Mouse (Mus musculus) Patski (cell line): ENCODE results near the gene Trim15. TPM values are rescaled to one million over a fixed set of nuclear protein-coding genes. Genes with fewer than 3 reads are reported as not detected.

Source experiments
- ATAC-seq: fragments of 100-300 bp; one replicate; pipeline ENCODE4 v1.8.0; 2021
- CTCF ChIA-PET: fragments of 350-600 bp; sonication (Branson Sonifier 250); formaldehyde crosslinking; loops from one replicate; lab custom pipeline; 2022; ENCODE audit warnings: inconsistent platforms; lab: Charles Lee
- POLR2A ChIA-PET: fragments of 350-600 bp; sonication (Branson Sonifier 250); formaldehyde crosslinking; loops from one replicate; lab custom pipeline; 2022; ENCODE audit warnings: antibody characterized with exemption, inconsistent platforms; lab: Charles Lee
- DNase-seq: peaks from one replicate; pipeline ENCODE4 v3.0.0-alpha.2; 2011; ENCODE audit warnings: low read depth, low spot score
- H3K27me3 ChIP-seq: fragments of 371-371 bp; one replicate; pipeline ENCODE4 v1.5.1; 2021
- CTCF ChIP-seq: fragments of 100-300 bp; IDR thresholded peaks from one replicate; pipeline ENCODE4 v1.5.1; 2021
- in situ Hi-C: fragments of 300-500 bp; cut with MboI; formaldehyde crosslinking; loops from 3 replicates; pipeline ENCODE4 v1.11.1; 2018; ENCODE audit warnings: low pct_unique_long_range_greater_than_20kb, mixed read lengths
- polyA plus RNA-seq: library from polyadenylated mRNA; unstranded; gene quantifications from one replicate; pipeline ENCODE4 v1.2.3, GENCODE M21; 2021

Trim15 gene
- polyA plus RNA-seq, 1 experiment from 2014 or later, result 0.31 TPM

GRCm38 (mm10) chr17:36869955-36870810, 3.2 kb upstream of the Trim15 start:
- TF ChIP-seq CTCF, result no peak
- in situ Hi-C loops, result no loop called here
- H3K27me3 ChIP-seq, result peaks cover 4% of the 10 kb centered on the region
- CTCF ChIA-PET, result interaction anchor here (1.1 to 1.7 kb wide), 3 partner anchors 11 to 46 kb away, joined by 3 to 4 read pairs (median 3); no protein-coding TSS in a partner anchor
- no peak for ATAC-seq
- POLR2A ChIA-PET, result no interaction called here
- DNase-seq, result no peak

GRCm38 (mm10) chr17:36869284-36869954, 2.4 kb upstream of the Trim15 start, which contains the start of gene Trim10:
Trim10 (plus strand) TSS chr17:36869574.
- POLR2A ChIA-PET, result no interaction called here
- in situ Hi-C loops, result no loop called here
- no peak for TF ChIP-seq CTCF
- ATAC-seq, result no peak
- peaks cover 4% of the 10 kb centered on the region for H3K27me3 ChIP-seq
- CTCF ChIA-PET, result interaction anchor here (1.1 kb wide), 1 partner anchor 12 kb away, joined by 3 read pairs; no protein-coding TSS in a partner anchor
- DNase-seq, result no peak

- H3K27me3 ChIP-seq, result peaks cover 4% of the 10 kb centered on the region
- no peak for TF ChIP-seq CTCF
- ATAC-seq, result no peak
- CTCF ChIA-PET, result interaction anchor here (1.1 kb wide), 1 partner anchor 13 kb away, joined by 3 read pairs; no protein-coding TSS in a partner anchor
- in situ Hi-C loops, result no loop called here
- DNase-seq, result no peak
- POLR2A ChIA-PET, result interaction anchor here (0.6 kb wide), 1 partner anchor 176 kb away, joined by 3 read pairs; no protein-coding TSS in a partner anchor
Measured at GRCm38 (mm10) chr17:36868836-36869235, 1.8 kb upstream of the Trim15 start.

DNA sequence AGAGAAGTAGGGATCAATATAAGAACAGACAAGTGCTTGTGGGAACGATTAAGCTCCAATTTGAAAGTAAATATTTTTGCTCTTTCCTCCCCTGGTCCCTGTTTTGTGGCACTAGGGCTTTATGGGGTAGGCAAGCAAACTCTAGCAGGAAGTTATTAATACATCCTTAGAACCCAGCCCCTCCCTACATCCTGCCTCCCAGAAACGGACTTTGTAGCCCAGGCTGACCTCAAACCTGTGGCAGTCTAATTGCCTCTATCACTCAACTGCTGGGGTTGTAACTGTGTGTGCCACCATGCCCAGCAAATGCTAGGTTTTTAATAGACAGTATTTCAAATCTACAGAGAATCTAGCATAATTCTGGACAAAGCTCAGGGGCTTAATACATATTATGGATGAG, 5.3 kb downstream of the Trim15 start:
- no peak for ATAC-seq
- in situ Hi-C loops, result no loop called here
- ChIA-PET CTCF (interaction anchor here (1.2 to 1.5 kb wide), 3 partner anchors 31 to 38 kb away, joined by 3 to 5 read pairs (median 3); no protein-coding TSS in a partner anchor), POLR2A (no interaction called here)
- no peak for DNase-seq
- no peaks in the 10 kb centered on the region for H3K27me3 ChIP-seq
- no peak for TF ChIP-seq CTCF

DNA sequence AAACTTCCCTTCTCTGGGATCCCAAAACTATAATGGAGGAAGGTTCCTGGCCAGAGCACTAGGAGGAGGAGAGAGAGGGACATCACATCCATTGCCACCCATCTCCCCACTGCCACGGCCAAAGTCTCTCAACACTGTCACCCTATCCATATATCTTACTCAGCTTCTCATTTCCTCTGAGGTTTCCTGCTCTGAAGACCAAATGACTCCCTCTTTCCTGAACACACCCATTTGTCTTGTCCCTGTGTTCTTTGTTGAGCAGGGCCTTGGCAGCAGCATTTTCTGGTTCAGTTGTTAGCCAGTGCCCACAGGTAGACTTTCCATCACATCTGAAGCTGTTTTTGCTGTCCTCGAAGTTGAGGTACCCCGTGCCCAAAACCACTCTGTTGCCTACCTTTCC, 8.8 kb downstream of the Trim15 start:
- ChIA-PET POLR2A (no interaction called here), CTCF (no interaction called here)
- no peak for TF ChIP-seq CTCF
- ATAC-seq (no peak), DNase-seq (no peak)
- in situ Hi-C loops, result no loop called here
- no peaks in the 10 kb centered on the region for H3K27me3 ChIP-seq

GRCm38 (mm10) chr17:36856236-36856635, 10.8 kb downstream of the Trim15 start:
- no peaks in the 10 kb centered on the region for H3K27me3 ChIP-seq
- ChIA-PET POLR2A (no interaction called here), CTCF (interaction anchor here (0.8 kb wide), 1 partner anchor 9 kb away, joined by 3 read pairs; no protein-coding TSS in a partner anchor)
- in situ Hi-C loops, result no loop called here
- no peak for ATAC-seq
- DNase-seq, result no peak
- TF ChIP-seq CTCF, result no peak

DNA sequence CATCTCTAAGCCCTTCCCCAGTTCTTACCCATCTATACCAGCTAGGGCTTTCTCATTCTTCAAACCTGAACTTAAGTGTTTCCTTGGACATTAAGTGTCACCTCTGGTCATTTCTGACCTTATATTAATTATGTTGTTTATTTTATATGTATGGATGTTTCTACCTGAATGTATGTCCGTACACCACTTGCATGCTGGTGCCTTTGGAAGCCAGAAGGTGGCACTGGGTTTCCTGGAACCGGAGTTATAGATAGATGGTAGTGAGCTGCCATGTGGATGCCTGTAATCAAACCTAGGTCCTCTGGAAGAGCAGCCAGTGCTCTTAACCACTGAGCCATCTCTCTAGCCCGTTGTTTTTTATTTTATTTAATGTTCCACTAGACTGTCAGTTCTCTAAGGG, 11.5 kb downstream of the Trim15 start:
- ATAC-seq, result no peak
- CTCF ChIA-PET, result interaction anchor here (0.8 to 1.3 kb wide), 2 partner anchors 10 to 37 kb away, joined by 3 read pairs; no protein-coding TSS in a partner anchor

DNA sequence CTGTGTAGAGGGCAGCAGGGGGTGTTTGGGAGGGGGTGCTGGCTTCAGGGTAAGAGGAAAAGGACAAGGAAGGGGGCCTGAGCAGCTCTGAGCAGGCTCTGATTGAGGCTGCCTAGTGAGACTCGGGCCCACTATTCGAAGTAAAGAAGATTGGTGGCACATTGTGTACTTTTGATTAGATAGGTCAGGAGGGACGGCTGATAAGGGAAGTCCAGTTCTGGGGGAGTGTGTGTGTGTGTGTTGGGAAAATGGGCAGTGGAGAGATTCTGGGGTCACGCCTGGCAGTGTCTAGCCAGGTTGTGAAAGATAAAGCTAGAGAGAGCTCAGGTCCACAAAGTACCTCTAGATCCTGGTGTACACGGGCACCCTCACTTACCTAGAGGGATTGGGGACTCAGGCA, 15.4 kb downstream of the Trim15 start:
- ChIA-PET CTCF (interaction anchor here (1.2 to 2.1 kb wide), 4 partner anchors 8 to 28 kb away, joined by 3 to 7 read pairs (median 3); partner anchors contain the start of gene Trim26), POLR2A (no interaction called here)
- ATAC-seq, result no peak
- no peak for TF ChIP-seq CTCF
- H3K27me3 ChIP-seq, result no peaks in the 10 kb centered on the region
- DNase-seq, result no peak
- in situ Hi-C loops, result no loop called here

More for the DNA sequence above, 11.5 kb downstream of the Trim15 start:
- DNase-seq, result no peak
- POLR2A ChIA-PET, result no interaction called here
- H3K27me3 ChIP-seq, result no peaks in the 10 kb centered on the region
- TF ChIP-seq CTCF, result no peak
- in situ Hi-C loops, result no loop called here

GRCm38 (mm10) chr17:36851200-36851599, 15.8 kb downstream of the Trim15 start:
- CTCF ChIA-PET, result interaction anchor here (1.2 to 1.5 kb wide), 2 partner anchors 8 to 15 kb away, joined by 3 read pairs; no protein-coding TSS in a partner anchor
- in situ Hi-C loops, result no loop called here
- DNase-seq (no peak), ATAC-seq (no peak)
- no peaks in the 10 kb centered on the region for H3K27me3 ChIP-seq
- POLR2A ChIA-PET, result interaction anchor here (0.5 kb wide), 1 partner anchor 69 kb away, joined by 3 read pairs; no protein-coding TSS in a partner anchor
- no peak for TF ChIP-seq CTCF

DNA sequence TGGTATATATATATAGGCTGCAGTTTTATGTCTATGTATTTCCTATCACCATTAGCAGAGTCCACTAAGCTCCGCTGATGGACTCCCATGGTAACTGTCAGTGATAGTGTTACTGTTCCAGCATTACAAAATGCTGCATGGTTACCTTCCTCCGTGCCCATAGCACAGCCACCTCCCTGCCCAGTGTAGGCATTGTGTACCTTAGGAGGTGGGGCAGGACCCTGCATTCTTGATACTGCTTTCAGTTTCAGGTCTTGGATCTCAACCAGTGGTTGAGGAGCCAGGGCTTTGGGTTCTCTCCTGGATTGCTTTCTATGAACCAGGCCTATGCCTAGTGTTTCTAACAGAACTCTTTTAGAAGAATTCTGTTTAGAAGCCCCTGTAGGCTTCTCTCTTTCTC, 17.0 kb downstream of the Trim15 start:
- H3K27me3 ChIP-seq, result no peaks in the 10 kb centered on the region
- no peak for DNase-seq
- TF ChIP-seq CTCF, result no peak
- ChIA-PET CTCF (no interaction called here), POLR2A (no interaction called here)
- in situ Hi-C loops, result no loop called here
- ATAC-seq, result no peak
